Mouse (Mus musculus) C2C12 (cell line): ENCODE measurements around the gene Vapb.

Experiments
- CTCF ChIP-seq: IDR thresholded peaks from one replicate; pipeline ENCODE4 v1.5.1; 2011; ENCODE audit not compliant: control insufficient read depth, insufficient read depth, insufficient read length
- MAX ChIP-seq: IDR thresholded peaks from one replicate; pipeline ENCODE4 v1.6.1; 2011; ENCODE audit warnings: mild to moderate bottlenecking, control low read depth

DNA sequence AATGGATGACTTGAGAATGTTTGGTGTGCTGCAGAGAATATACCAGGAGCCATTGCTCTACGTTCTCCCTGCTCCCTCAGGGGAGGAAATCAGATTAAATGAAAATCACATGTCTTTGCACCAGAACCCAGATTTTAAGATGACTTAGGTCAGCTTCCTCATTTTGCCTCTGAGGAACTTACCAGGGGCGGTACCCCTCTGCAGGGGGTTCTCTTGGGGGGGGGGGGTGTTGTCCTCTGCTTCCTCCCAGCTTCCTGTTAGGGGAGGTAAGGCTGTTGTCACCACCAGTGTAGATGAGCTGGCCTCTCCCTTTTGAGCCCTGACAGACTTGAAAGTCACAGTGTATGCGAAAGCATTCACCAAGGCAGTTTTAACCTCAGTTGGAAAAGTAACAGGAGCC lies 47.1 kb downstream of the Vapb start:
- TF ChIP-seq MAX (no peak), CTCF (no peak)
